Mouse (Mus musculus) thymus, postnatal 25 days (tissue): Measurements from ENCODE around the gene Vmn2r95.
"Not testable (repeated sequence)": the region's sequence is repeated elsewhere in the genome, so short reads cannot be mapped to it uniquely, and the experiment has no call there.

Experiments
- DNase-seq: peaks from one replicate; pipeline ENCODE4 v3.0.0; 2022

The Vmn2r95 gene

GRCm38 (mm10) chr17:18423778-18424177, at the start of gene Vmn2r95:
Gene Vmn2r95, plus strand, starts transcription at chr17:18424078.
- no peak for DNase-seq

- no peak for DNase-seq
Measured at GRCm38 (mm10) chr17:18455619-18456140, 31.8 kb downstream of the Vmn2r95 start.

DNA sequence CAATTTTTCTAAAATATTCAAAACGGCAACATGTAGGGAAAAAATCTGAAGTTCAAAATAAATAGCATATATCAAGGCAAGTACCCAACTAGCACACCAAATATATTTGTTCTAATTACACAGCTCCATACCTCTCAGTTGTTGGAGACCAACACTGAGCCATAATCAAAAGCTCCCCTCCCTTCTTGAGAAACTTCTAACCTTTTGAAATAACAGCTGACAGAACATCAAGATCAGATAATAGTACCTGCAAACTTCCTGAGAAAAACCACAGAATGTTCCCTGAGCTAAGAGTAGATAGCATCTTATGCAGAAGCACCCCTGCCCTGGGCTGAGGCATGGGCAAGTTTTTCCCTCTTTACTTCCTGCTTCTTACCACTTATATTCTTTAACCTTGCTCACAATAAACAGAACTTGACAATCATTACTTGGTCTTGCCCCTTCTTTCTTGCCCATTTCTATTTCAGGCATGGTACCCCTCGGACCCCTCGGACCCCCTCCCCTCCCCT, 34.3 kb downstream of the Vmn2r95 start:
- not testable (repeated sequence) for DNase-seq

DNA sequence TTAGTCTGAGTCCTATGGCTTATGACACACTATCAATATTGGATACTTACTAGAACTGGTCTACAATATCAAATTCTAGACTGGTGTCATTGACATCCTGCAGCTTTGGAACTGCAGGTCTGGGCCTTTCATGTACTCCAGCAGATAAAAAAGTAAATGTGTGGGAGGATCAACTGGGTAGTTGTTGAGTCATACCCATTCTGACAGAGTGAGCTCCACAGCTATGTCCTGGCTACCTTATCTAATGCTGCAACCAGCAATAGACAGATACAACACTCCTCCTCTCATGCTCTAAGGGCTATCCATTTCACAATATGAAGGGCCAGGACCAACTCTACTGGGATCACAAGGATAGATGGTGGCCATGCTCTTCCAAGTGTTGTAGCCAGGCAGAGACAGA, 38.8 kb downstream of the Vmn2r95 start:
- no peak for DNase-seq

DNA sequence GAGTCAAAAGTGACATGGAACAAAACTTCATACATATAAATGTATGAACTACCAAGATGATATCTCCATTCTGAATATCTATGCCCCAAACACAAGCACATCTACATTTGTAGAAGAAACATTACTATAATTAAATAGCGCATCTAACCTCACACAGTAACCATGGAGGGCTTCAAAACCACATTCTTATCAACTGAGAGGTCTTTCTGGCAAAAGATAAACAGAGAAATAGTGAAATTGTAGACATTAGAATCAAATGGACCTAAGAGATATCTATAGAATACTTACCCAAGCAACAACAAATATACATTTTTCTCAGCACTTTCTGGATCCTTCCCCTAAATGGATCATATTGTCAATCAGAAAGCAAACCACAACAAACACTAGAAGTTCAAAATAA, 56.0 kb downstream of the Vmn2r95 start:
- no peak for DNase-seq
